Comparison of ENCODE assay signal across 8 mouse cellular contexts in genomic region chr4:89136906-89137541, GRCm38 (mm10). TPM values are rescaled to one million over a fixed set of nuclear protein-coding genes. Genes with fewer than 3 reads are reported as not detected.
DNase-seq lines count a peak whose midpoint lies in the region; ATAC-seq and TF ChIP-seq lines count a peak whose summit lies in the region.

Mtap (plus strand) TSS chr4:89137122.

- no peaks in the 10 kb centered on the region for H3K27me3 ChIP-seq in hindbrain, postnatal 0 days (ENCODE audit: insufficient read depth, low read length)

- intact Hi-C loops in gastrocnemius, adult 2 months (cut with DNase I), result loop anchor here (5.0 kb wide), 1 partner anchor 200 kb away; no protein-coding TSS in a partner anchor

- peak within 1 kb of the TSS; percentile 85 for H3K4me3 ChIP-seq in gastrocnemius, adult 2 months
- peak within 1 kb of the TSS; percentile 94 for H3K4me3 ChIP-seq in hindbrain, postnatal 0 days (ENCODE audit: low read length)

- under 1% methylated on average over 31 of the region's 31 CpGs for WGBS in hindbrain, postnatal 0 days

- H3K27ac ChIP-seq in gastrocnemius, adult 2 months, result peak within 1 kb of the TSS; percentile 90
- peak within 1 kb of the TSS; percentile 78 for H3K27ac ChIP-seq in hindbrain, postnatal 0 days

- H3K4me2 ChIP-seq in hindbrain, postnatal 0 days (ENCODE audit: low read depth, low read length), result peak within 1 kb of the TSS; percentile 99

- ATAC-seq in hindbrain, postnatal 0 days, result peak; percentile 95

- peak within 1 kb of the TSS; percentile 73 for H3K9ac ChIP-seq in hindbrain, postnatal 0 days (replicated peaks; ENCODE audit: low read length)

- peak; percentile 84 for DNase-seq in ZHBTc4 (ENCODE audit: low read depth, low spot score)
- peak; percentile 78 to 85 for DNase-seq in cerebellum, postnatal 25 days
- peak; percentile 87 for DNase-seq in gastrocnemius, adult 2 months
- DNase-seq in hindbrain, postnatal 0 days (ENCODE audit: low spot score), result peak; percentile 84
- DNase-seq in left cerebral cortex, adult 18-20 months (ENCODE audit: low spot score in 2 of 2), result peak; percentile 76 to 83
- DNase-seq in lung, postnatal 4 days, result peak; percentile 82 to 84
- peak; percentile 30 for DNase-seq in retina, postnatal 7 days (ENCODE audit: low read depth, low spot score)
- peak; percentile 75 to 83 for DNase-seq in urinary bladder, postnatal 4 days (ENCODE audit: low spot score in 2 of 2)

- H3K4me1 ChIP-seq in hindbrain, postnatal 0 days (ENCODE audit: insufficient read depth, low read length), result peaks cover 5% of the 10 kb centered on the region; the same call in 1 of the 2 replicates

- TF ChIP-seq CTCF in gastrocnemius, adult 2 months (IDR thresholded peaks at IDR 0.05), result no peak
- TF ChIP-seq CTCF in hindbrain, postnatal 0 days (IDR thresholded peaks at IDR 0.05; ENCODE audit: low read depth), result peak; percentile 10; the same call in 1 of the 2 replicates

- no peaks in the 10 kb centered on the region for H3K36me3 ChIP-seq in hindbrain, postnatal 0 days (ENCODE audit: insufficient read depth, low read length)

- H3K9me3 ChIP-seq in hindbrain, postnatal 0 days (ENCODE audit: low read length), result no peaks in the 10 kb centered on the region

RNA-seq across cellular contexts. Expression of gene Mtap, which starts in this region (rescaled TPM):
- total RNA-seq in gastrocnemius, adult 2 months (2021), result 10 to 100 TPM; 13.9 to 15.3 TPM
- total RNA-seq in hindbrain, postnatal 0 days (2014; rRNA removed), result 8.7 and 9.9 TPM in 2 replicates
- 26.1 and 27.4 TPM in 2 replicates for polyA plus RNA-seq in hindbrain, postnatal 0 days (2015; fragmentation: Nextera tagmentation; extraction: Ambion mirVana)
- 10 to 100 TPM; 10.9 to 11.3 TPM for total RNA-seq in left cerebral cortex, adult 18-20 months (2021)

Comparison
In these comparisons a context has a peak if more than half of its experiments do, and no peak if none do; other contexts are left out.
1. Peak in every context shown above with its lines: DNase-seq, ATAC-seq, H3K4me3 ChIP-seq and H3K27ac ChIP-seq.
2. DNase-seq: peak in every context shown above with its lines; median percentile 87 in gastrocnemius, adult 2 months; 84 in ZHBTc4; 84 in hindbrain, postnatal 0 days; 83 in lung, postnatal 4 days; 82 in cerebellum, postnatal 25 days; 80 in left cerebral cortex, adult 18-20 months; 79 in urinary bladder, postnatal 4 days; 30 in retina, postnatal 7 days.